Mouse (Mus musculus): Measurements from ENCODE around the gene Stxbp4. TPM values are rescaled to one million over a fixed set of nuclear protein-coding genes. Genes with fewer than 3 reads are reported as not detected.

The Stxbp4 gene
- total and polyA plus RNA-seq, 3 experiments: 1.8 to 5.2 (median 5.0) TPM

GRCm38 (mm10) chr11:90570646-90571259 is 67.1 kb downstream of the Stxbp4 start:
- TF ChIP-seq EP300 (IDR thresholded peaks at IDR 0.05; ENCODE audit: insufficient read depth, low read depth, low read length): no peak
- Histone ChIP-seq H3K36me3 (ENCODE audit: control insufficient read depth, insufficient read depth, low read length) (no peaks in the 10 kb centered on the region), H3K4me1 (ENCODE audit: control insufficient read depth, insufficient read depth, low read length) (no peaks in the 10 kb centered on the region), H3K79me2 (replicated peaks; ENCODE audit: control insufficient read depth, insufficient read depth, low read length) (no peaks in the 10 kb centered on the region), H3K4me3 (no peak overlapping the region), H3K27ac (no peak overlapping the region), H3K9ac (ENCODE audit: low read depth, low read length) (no peak overlapping the region), H3K27me3 (ENCODE audit: control insufficient read depth, insufficient read depth, low read length) (no peaks in the 10 kb centered on the region)
- intact Hi-C loops (cut with DNase I): no loop called here
- WGBS: 70% methylated on average over 2 of the region's 2 CpGs
- no peak for DNase-seq

- H3K79me2 ChIP-seq (replicated peaks; ENCODE audit: control insufficient read depth, insufficient read depth, low read length): no peaks in the 10 kb centered on the region
- peaks cover 3% of the 10 kb centered on the region; the same call in 1 of the 2 replicates for H3K36me3 ChIP-seq (ENCODE audit: control insufficient read depth, insufficient read depth, low read length)
- H3K27me3 ChIP-seq (ENCODE audit: control insufficient read depth, insufficient read depth, low read length): no peaks in the 10 kb centered on the region
- H3K27ac ChIP-seq: no peak overlapping the region
- 15% methylated on average over 9 of the region's 9 CpGs for WGBS
- no peak for DNase-seq
- intact Hi-C loops (cut with DNase I): no loop called here
- H3K4me3 ChIP-seq: no peak overlapping the region
- no peak overlapping the region for H3K9ac ChIP-seq (ENCODE audit: low read depth, low read length)
- TF ChIP-seq CTCF (IDR thresholded peaks at IDR 0.05) (no peak), EP300 (IDR thresholded peaks at IDR 0.05; ENCODE audit: insufficient read depth, low read depth, low read length) (no peak), POLR2A (IDR thresholded peaks at IDR 0.05; ENCODE audit: insufficient read depth, low read depth, low read length) (no peak)
- peaks cover 2% of the 10 kb centered on the region; the same call in 1 of the 2 replicates for H3K4me1 ChIP-seq (ENCODE audit: control insufficient read depth, insufficient read depth, low read length)
Observed at GRCm38 (mm10) chr11:90558359-90559047, 79.4 kb downstream of the Stxbp4 start.

GRCm38 (mm10) chr11:90556517-90556916 is 81.4 kb downstream of the Stxbp4 start:
- TF ChIP-seq CTCF (IDR thresholded peaks at IDR 0.05) (no peak), EP300 (IDR thresholded peaks at IDR 0.05; ENCODE audit: insufficient read depth, low read depth, low read length) (no peak), POLR2A (IDR thresholded peaks at IDR 0.05; ENCODE audit: insufficient read depth, low read depth, low read length) (no peak)
- no peak for DNase-seq
- no peak overlapping the region for H3K4me3 ChIP-seq
- peaks cover 3% of the 10 kb centered on the region; the same call in 1 of the 2 replicates for H3K36me3 ChIP-seq (ENCODE audit: control insufficient read depth, insufficient read depth, low read length)
- H3K27me3 ChIP-seq (ENCODE audit: control insufficient read depth, insufficient read depth, low read length): no peaks in the 10 kb centered on the region
- H3K9ac ChIP-seq (ENCODE audit: low read depth, low read length): no peak overlapping the region
- 70% methylated on average over 4 of the region's 4 CpGs for WGBS
- no peaks in the 10 kb centered on the region for H3K79me2 ChIP-seq (replicated peaks; ENCODE audit: control insufficient read depth, insufficient read depth, low read length)
- peaks cover 2% of the 10 kb centered on the region; the same call in 1 of the 2 replicates for H3K4me1 ChIP-seq (ENCODE audit: control insufficient read depth, insufficient read depth, low read length)
- H3K27ac ChIP-seq: no peak overlapping the region
- intact Hi-C loops (cut with DNase I): no loop called here

GRCm38 (mm10) chr11:90553963-90554362 is 83.9 kb downstream of the Stxbp4 start:
- no peaks in the 10 kb centered on the region for H3K79me2 ChIP-seq (replicated peaks; ENCODE audit: control insufficient read depth, insufficient read depth, low read length)
- peaks cover 2% of the 10 kb centered on the region; the same call in 1 of the 2 replicates for H3K4me1 ChIP-seq (ENCODE audit: control insufficient read depth, insufficient read depth, low read length)
- H3K36me3 ChIP-seq (ENCODE audit: control insufficient read depth, insufficient read depth, low read length): peaks cover 3% of the 10 kb centered on the region; the same call in 1 of the 2 replicates
- no peak for TF ChIP-seq POLR2A (IDR thresholded peaks at IDR 0.05; ENCODE audit: insufficient read depth, low read depth, low read length)
- no peak for TF ChIP-seq EP300 (IDR thresholded peaks at IDR 0.05; ENCODE audit: insufficient read depth, low read depth, low read length)
- TF ChIP-seq CTCF (IDR thresholded peaks at IDR 0.05): no peak
- 57% methylated on average over 5 of the region's 5 CpGs for WGBS
- no peaks in the 10 kb centered on the region for H3K27me3 ChIP-seq (ENCODE audit: control insufficient read depth, insufficient read depth, low read length)
- no peak overlapping the region for H3K4me3 ChIP-seq
- no peak overlapping the region for H3K27ac ChIP-seq
- no peak for DNase-seq
- intact Hi-C loops (cut with DNase I): no loop called here
- H3K9ac ChIP-seq (ENCODE audit: low read depth, low read length): no peak overlapping the region

- DNase-seq: no peak
- intact Hi-C loops (cut with DNase I): no loop called here
- 87% methylated on average over 18 of the region's 18 CpGs for WGBS
Observed at GRCm38 (mm10) chr11:90552303-90553201, 85.3 kb downstream of the Stxbp4 start.

More at GRCm38 (mm10) chr11:90552303-90553201, 85.3 kb downstream of the Stxbp4 start:
- no peaks in the 10 kb centered on the region for H3K4me1 ChIP-seq (ENCODE audit: control insufficient read depth, insufficient read depth, low read length)
- no peak overlapping the region for H3K4me3 ChIP-seq
- H3K79me2 ChIP-seq (replicated peaks; ENCODE audit: control insufficient read depth, insufficient read depth, low read length): no peaks in the 10 kb centered on the region
- no peaks in the 10 kb centered on the region for H3K27me3 ChIP-seq (ENCODE audit: control insufficient read depth, insufficient read depth, low read length)
- H3K36me3 ChIP-seq (ENCODE audit: control insufficient read depth, insufficient read depth, low read length): no peaks in the 10 kb centered on the region
- no peak overlapping the region for H3K27ac ChIP-seq
- H3K9ac ChIP-seq (ENCODE audit: low read depth, low read length): no peak overlapping the region
- TF ChIP-seq POLR2A (IDR thresholded peaks at IDR 0.05; ENCODE audit: insufficient read depth, low read depth, low read length) (no peak), CTCF (IDR thresholded peaks at IDR 0.05) (no peak), EP300 (IDR thresholded peaks at IDR 0.05; ENCODE audit: insufficient read depth, low read depth, low read length) (no peak)
